Mouse (Mus musculus): ENCODE data around the gene Sdr9c7. TPM values are rescaled to one million over a fixed set of nuclear protein-coding genes. Genes with fewer than 3 reads are reported as not detected.
A peak's percentile ranks its signal among the peaks of the same experiment; 100 is the strongest.
"Not testable (repeated sequence)": the region's sequence is repeated elsewhere in the genome, so short reads cannot be mapped to it uniquely, and the experiment has no call there.

The Sdr9c7 gene
- total RNA-seq (2021), result not detected
- long read RNA-seq, experiment 1, result 0 reads
- long read RNA-seq, experiment 2, result 0 reads

DNA sequence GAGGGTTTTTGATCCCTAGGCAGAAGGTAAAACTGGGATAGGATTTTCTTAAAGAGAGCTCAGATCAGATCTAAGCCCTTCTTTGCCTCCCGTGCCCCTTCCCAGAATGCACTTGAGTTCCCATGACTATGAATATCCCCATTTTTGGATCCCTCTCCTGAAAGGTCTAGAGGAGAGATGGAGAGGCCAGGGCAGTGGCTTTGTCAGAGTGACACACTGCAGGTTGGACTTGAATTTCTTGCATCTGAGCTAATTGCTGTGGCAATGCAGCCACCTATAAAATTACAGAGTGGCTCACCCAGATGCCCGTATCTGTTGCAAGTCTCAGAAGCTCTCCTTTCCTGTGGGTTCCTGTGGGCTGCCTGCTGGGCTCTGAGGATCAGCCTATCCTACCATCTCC is at the start of gene Sdr9c7:
Gene Sdr9c7 (plus strand): TSS at position 301 of the 400 bp plus-strand sequence.
- DNase-seq, result no peak

- DNase-seq, result no peak
Observed at GRCm38 (mm10) chr10:127849628-127850027, 48.7 kb upstream of the Sdr9c7 start, which contains the start of gene Rdh19. Gene Rdh19 (plus strand): TSS chr10:127849928.

DNA sequence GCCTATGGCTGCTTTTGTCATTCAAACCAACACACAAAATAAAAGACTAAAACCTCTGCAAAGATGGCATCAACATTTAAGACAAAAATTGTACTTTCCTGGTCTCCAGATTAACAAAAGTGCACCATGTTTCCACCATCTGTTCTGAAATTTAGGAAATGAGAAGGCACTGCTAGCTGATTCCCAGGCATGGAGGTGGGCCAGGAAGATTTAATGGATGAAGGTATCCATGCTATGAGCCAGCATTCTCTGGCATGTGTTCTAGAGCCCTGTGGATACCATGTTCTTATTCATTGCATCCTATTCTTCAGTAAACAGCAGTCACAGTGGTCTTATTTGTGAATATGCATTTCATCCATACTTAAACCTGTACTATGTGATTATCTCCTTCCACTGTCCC is 41.9 kb upstream of the Sdr9c7 start:
- no peak for DNase-seq

DNA sequence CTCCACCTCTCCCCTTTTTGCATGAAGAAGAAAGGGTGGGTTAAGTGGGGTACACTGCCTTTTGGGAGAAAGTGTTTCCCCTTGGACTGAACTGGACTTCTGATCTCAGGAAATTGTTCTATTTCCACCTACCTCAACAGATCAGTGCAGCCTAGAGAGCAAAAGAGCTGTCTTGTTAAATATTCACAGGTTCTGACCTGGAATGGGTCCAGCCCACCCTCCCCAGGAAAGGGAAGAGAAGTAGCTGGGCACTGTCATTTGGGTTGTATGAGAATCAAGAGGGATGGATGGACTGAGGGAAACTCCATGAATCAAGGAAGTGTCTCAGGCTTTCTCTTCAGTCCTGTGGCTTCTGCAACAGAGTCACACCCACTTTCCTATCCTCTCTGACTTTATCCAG is 33.4 kb upstream of the Sdr9c7 start:
- DNase-seq, result no peak

DNA sequence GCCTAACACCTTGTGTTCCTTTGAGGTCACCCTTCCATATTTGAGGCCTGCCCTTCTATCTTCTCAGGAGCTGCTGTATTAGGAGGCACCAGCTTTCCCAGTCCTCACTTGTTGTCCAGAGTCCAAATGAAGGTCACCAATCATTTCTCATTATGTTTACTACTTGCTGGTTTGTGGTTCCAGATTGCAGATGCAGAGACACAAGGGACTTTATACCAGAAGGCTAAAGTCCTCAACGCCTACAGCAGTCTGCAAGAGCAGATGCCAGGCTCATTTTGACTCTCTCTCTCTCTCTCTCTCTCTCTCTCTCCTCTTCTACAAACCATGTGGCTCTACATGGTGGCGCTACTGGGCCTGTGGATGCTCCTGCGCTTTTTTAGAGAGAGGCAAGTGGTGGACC is 32.1 kb upstream of the Sdr9c7 start, which contains the start of gene Rdh16f2:
Gene Rdh16f2 (plus strand): TSS at position 243 of the 400 bp plus-strand sequence.
- no peak for DNase-seq

- DNase-seq, result peak; percentile 4 to 6
Observed at GRCm38 (mm10) chr10:127872484-127872883, 25.8 kb upstream of the Sdr9c7 start.

DNA sequence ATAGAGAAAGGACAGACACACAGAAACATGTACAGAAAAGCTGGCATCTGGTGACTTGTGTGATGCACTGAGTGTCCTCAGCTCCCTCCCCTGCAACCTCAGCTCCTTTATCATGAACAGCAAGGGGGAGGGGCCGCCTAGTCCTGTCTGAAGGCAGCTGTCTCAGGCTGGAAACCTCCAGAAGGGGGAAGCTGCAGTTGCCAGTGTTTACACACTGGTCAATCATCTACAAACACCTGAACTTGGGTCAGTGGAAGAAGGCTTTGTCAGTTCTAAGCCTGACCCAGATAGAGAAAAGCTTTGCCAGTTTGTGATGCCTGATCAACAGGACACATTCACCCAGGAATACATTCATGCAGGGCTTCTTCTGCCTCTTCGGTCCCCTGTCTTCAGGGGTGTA is 20.6 kb upstream of the Sdr9c7 start:
- no peak for DNase-seq

DNA sequence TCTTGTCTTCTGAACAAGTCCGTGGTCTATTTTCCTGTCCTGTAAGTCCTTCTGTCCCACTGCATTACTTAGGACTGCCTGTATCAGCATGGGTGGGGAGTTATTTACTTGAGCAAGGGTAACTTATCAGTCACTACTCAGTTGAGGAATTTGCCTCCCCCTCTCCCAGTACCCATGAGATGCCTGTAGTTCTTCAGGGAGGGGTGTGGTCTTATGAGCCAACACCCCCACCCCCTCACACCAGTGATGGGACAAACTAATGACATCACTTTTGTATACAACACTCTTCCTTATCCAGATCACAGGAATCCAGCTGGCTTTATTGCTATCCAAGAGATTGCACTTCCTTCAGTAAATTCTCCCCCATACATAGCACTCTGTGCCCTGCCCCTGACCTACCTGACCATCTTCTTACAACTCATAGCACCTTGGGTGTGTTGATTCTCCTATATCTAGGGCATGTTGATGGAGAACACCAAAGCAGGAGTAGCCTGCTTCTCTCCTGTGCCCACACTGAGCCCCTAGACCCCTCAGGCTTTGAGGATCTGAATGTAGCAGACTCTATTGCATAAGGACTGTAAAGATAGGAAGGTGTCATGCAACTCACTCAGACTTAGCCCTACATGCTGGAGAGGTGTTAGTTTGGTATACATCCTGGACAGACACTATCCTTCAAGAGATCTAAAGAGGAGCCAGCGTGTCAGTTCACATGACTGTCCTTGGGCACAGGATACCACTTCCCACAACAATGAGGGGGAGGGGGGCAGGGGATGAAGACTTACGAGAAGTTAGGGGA is 19.9 kb upstream of the Sdr9c7 start:
- no peak for DNase-seq

GRCm38 (mm10) chr10:127879155-127879688 is 19.1 kb upstream of the Sdr9c7 start:
- peak in 1 of 2 experiments; percentile 9 for DNase-seq

- no peak for DNase-seq
Observed at GRCm38 (mm10) chr10:127881041-127881440, 17.3 kb upstream of the Sdr9c7 start.

GRCm38 (mm10) chr10:127886551-127886950 is 11.8 kb upstream of the Sdr9c7 start:
- no peak for DNase-seq

DNA sequence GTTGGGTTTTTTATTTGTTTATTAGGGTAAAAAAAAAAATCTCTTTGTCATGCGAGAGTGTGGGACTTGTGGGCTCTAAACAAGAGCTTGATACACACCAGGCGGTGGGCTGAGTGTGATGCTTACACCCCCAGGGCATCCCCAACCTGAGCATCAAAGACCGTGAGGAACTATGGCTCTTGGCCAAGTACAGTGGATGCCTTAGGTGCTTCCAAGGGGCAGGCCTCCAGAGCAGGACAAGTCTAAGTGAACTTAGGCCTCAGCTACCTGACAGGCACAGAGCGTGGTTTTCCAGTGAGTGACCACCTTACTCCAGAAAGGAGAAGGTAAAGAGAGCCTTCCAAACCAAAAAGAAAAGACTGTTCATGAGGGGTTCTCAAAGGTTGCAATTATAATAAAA is 11.3 kb upstream of the Sdr9c7 start:
- no peak for DNase-seq

DNA sequence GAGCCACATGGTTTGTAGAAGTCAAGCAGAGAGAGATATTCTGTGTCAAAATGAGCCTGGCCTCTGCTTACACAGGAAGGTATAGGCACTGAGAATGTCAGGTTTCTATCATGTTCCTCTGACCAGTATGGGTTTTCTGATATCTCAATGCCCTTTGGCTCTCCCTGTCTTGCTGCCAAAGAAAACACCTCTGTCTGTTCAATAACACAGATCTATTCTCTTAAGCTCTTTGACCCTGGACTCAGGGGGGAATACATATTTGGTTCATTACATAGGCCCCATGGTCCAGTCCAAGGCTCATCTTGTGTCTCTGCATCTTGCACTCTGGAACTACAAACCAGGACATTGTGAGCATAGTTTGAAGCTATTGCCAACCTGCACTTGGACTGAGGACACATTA is 9.7 kb upstream of the Sdr9c7 start, which contains the start of gene Rdh7:
Gene Rdh7 (minus strand): TSS at position 213 of the 400 bp plus-strand sequence.
- no peak for DNase-seq

- no peak for DNase-seq
Observed at GRCm38 (mm10) chr10:127891481-127891880, 6.8 kb upstream of the Sdr9c7 start.

DNA sequence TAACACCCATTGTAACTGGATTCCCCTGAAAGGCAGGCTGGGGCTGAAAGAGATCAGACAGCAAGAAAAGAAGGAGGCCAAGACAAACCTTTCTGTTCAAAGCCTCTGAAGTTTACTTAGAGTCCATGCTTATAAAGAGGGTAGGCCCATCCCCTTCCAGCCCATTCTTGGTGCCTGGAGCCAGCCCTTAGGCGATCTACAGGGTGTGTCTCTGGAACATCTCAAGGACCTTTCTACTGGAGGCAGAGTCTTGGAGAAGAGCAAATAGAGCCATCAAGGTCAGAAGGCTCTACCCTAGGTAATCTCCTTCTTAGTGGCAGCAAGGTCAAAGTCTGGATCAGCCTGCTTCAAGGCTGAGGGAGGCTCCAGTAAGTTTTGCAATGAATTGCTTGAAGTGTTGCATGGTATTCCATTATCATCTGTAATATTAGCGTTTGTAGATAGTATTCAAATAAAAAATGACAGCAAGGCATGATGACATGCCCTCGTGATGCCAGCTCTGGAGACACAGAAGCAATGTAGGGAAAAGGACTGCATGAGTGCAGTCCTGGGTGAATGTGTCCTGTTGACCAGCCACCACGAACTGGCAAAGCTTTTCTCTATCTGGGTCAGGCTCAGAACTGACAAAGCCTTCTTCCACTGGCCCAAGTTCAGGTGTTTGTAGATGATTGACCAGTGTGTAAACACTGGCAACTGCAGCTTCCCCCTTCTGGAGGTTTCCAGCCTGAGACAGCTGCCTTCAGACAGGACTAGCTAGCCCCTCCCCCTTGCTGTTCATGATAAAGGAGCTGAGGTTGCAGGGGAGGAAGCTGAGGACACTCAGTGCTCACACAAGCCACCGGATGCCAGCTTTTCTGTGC is 4.9 kb upstream of the Sdr9c7 start:
- not testable (repeated sequence) for DNase-seq

- DNase-seq, result no peak
Observed at GRCm38 (mm10) chr10:127896705-127897104, 1.6 kb upstream of the Sdr9c7 start.

- DNase-seq, result no peak
Observed at GRCm38 (mm10) chr10:127897506-127897905, 812 bp upstream of the Sdr9c7 start.

DNA sequence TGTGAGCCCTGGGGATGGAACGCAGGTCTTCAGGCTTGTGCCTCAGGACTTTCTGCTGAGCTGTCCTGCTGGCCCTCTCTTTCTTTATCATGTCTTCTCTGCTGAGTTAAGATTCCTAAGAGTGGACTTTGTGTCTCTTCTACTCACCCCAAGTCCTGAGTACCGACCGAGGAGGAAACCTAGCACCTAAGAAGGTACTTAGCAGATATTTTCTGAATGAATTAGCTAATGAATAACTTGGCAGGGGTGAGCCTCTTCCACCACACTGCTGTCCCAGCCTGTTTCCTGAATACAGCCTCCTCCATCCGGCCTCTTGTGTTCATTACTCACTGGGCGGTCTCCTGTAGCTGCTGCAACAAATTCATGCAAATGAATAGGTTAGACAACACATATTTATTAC is 1.5 kb downstream of the Sdr9c7 start:
- no peak for DNase-seq

- DNase-seq, result no peak
Observed at GRCm38 (mm10) chr10:127901751-127902150, 3.4 kb downstream of the Sdr9c7 start.

GRCm38 (mm10) chr10:127903116-127903515 is 4.8 kb downstream of the Sdr9c7 start:
- no peak for DNase-seq

- DNase-seq, result peak; percentile 11 to 14
Observed at GRCm38 (mm10) chr10:127904718-127905446, 6.6 kb downstream of the Sdr9c7 start.

DNA sequence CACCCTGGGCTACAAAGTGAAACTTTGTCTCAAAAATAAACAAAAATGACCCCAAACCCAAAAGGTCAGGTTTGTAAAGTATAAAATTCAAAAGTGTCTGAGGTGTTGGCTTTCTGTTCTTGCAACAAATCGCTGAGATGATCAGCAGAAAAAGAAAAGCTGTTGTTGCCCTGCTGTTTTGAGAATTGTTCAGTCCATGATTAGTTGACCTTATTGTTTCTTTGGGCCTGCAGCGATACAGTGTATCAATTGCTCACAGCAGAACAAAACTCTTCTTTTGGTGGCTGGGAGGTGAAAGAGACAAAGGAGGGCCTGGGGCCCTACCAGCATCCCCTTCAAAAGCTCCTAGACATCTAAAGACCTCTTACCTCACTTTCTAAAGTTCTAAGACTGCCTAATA is 7.8 kb downstream of the Sdr9c7 start:
- DNase-seq, result no peak
